Mouse (Mus musculus): ENCODE results near the gene Lrfn5.

The Lrfn5 gene

DNA sequence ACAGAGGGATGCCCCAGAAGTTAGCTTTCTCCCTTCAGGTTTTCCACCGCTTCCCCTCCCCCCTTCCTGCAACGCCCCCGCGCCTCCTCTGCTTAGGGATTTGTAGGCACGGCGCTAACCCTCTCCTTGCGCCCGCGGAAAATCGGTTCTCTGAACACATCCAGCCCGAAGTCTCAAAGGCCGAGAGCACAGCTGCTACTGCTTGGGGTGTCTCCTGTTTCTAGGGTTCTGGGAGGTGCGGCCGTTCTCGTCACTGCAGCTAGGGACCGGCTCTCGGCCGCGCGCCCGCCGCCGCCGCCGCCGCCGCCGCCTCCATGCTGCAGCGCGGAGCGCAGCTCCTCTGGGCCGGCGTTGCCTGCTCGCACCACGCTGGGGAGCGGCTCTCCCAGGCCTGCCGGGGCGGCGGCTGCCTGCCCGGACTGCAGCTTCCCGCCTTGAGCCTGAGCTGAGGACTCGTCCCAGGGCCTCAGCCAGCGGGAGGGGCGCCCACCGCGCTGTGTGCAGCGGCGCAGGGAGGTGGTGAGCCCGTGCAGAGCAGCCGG is at the start of gene Lrfn5:
Gene Lrfn5, plus strand, starts transcription at position 322 of the 542 bp plus-strand sequence.
- no peak for DNase-seq (ENCODE audit: low spot score in 2 of 2)

DNA sequence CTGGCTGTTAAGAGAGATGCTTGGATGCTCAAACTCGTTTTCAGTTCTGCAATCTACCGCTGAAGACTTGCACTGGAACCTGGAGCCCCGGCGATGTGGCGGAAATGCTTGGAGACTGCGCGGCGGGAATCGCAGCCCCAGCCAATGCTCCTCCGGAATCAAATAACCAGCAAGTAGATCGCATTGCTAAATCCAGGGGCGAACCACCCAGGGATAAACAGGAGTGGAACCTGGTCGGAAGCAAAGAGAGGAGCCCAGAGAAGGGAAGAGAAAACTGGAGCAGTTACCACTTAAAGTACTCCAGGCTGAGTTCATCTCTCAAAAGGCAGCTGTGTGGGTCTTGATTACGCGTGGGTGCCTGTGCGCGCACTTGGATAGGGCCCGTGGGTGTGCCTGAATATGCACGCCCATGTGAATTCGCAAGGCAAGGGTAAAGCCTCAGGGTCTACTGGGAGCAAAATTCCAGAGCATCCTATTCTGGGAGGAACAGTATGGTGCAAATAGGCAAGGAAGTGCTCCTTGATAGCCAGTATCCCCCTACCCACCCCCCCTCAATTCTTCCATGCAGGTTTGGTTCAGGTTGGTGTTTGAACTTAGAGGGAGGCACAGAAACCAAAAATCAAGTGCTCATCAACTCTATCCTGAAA is 1.3 kb upstream of the Lrfn5 start:
- no peak for DNase-seq (ENCODE audit: low spot score in 2 of 2)

DNA sequence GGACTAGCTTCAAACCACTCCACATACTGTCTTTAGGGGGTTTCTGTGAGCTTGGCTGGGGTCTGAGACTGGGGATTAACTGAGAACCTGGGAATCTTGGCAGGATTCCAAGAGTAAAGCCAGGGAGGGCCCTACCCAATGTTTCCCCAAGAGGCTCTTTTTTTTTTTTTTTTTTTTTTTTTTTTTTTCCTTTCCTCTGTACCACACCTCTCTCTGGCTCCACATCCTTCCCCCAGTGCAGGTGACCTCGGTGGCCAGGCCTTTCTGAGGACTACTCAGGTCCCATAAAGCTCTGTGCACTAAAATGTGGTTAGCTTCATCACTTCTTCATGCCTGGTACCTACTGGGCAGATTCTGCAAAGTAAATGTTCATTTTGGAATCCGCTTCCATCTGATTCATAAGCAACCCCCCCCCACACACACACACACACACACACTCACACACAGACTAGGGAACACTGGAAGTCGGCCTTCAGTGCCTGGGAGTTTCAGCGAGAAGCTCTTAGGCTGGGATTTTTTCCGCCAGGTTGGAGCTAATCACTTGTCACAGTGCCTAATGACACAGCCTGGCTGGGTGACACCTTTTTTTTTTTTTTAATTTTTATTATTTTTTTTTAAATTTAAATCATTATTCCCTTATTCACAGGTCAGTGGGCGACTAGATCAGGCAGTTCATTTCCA is 662 bp upstream of the Lrfn5 start:
- no peak for DNase-seq (ENCODE audit: low spot score in 2 of 2)

DNA sequence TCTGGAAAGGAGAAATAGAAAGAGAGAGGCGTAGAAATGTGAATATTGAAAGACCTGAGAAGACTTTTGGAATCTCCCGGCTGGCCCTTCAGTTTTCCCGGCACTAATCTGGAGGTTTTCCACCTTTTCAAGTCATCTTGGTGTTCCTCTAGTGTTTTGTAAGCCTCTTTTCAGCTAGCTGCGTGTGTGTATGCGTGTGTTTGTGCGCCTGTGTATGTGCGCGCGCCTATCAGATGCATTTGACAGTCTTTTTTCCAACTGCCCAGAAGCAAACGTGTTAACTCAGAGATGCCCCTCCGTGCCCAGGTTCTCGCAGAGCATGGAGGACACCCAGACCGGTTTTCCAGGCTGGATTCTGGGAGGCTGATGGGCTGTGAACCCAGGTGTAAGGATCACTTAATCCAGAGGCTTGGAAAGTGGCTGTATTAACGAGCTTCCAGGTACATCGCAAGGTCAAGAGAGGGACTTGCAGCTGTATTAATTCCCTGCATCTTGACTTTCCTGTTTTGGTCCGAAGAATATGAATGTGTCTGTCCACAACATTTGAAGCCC is 757 bp downstream of the Lrfn5 start:
- no peak for DNase-seq (ENCODE audit: low spot score in 2 of 2)

DNA sequence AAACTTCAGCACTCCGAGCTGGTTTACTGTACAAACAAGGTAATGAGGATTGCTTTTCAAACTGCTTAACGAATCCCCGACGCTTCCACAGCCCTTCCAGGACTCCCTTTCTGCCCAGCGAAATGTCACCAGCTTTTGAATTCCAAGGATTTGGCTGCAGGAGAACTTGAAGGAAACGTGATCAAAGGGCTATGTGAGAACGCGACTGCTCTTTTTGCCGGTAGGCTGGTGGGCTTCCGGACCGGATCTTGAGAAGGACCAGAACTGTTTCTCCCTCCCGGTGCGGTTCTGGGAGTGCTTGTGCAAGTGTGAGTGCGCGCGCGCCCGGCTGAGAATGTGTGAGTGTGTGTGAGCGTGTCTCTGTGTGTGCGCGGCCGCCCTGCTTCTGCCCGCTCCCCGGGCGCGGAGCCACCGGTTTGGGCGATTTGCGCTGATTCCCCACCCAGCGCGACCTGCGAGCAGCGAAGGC is 1.3 kb downstream of the Lrfn5 start:
- no peak for DNase-seq (ENCODE audit: low spot score in 2 of 2)

DNA sequence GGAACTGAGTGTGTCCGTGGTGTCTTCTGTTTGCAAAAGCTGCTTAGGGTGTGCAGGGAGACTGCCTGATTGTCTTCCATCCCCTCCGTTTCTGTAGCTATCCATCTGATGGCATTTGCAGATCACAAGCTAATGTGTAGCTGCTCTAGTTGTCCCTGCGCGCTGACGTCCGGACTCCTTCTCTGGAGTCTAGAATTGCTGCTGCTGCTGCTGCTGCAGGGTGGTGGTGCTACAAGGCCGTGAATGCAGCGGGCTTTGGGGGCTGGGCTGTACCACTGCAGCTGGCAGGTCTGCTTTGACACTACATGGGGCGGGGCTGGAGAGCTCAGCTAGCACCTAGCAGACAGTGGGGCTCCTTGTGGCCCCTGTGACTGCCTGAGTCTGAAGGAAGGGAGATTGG is 3.2 kb downstream of the Lrfn5 start:
- DNase-seq (ENCODE audit: low spot score in 2 of 2) = no peak

DNA sequence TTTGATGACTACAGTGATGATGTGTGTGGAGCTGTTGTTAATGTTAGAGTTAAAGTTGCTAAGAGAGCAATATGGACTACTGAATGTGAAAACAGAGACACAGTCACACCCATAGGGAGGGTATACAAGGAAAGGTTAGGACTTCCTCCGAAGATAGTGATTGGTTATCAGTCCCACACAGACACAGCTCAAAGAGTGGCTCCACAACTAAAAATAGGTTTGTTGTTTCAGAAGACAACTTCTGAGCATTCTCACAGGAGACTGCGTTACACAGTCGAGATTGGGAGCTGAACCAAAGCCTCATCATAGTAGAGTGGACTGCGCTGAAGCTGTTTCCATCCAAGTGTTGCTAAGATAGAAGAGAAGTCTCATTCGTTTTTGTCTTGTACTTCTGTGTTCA is 57.0 kb downstream of the Lrfn5 start:
- DNase-seq (ENCODE audit: low spot score in 2 of 2) = no peak

DNA sequence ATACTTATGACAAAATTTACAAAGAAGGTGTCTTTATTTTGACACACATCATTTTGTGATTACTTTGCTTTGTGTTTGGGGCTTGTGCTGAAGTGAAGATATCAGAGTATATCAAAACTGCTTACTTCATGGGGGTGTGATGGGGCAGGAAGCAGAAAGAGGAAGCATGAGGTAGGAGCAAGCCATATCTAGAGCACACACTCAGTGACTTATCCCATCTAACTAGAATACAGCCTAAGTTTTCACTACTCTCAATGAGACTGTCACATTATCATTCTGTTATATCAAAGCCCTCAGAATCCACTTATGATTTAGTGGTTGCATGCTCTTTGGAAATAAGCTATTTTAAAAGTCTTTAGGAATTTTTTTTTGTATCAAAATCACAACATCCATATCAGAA is 77.4 kb downstream of the Lrfn5 start:
- DNase-seq (ENCODE audit: low spot score in 2 of 2) = no peak

DNA sequence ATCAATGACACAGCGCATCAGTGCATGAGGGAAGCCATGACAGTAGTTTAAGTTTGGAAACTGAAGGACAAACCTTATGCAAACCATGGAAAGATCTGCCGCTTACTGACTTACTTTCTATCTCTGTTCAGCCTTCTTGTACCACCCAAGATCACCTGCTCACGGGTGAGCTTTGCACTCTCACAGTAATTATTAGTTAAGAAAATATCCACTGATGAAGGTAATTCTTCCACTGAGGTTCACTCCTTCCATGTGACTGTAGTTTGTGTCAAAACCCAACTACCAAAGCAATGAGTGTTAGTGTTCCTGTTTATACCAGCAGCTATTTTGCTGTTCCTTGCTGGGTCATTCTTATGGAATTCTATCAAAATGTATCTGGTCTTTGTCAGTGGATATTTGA is 84.9 kb downstream of the Lrfn5 start:
- no peak for DNase-seq (ENCODE audit: low spot score in 2 of 2)

DNA sequence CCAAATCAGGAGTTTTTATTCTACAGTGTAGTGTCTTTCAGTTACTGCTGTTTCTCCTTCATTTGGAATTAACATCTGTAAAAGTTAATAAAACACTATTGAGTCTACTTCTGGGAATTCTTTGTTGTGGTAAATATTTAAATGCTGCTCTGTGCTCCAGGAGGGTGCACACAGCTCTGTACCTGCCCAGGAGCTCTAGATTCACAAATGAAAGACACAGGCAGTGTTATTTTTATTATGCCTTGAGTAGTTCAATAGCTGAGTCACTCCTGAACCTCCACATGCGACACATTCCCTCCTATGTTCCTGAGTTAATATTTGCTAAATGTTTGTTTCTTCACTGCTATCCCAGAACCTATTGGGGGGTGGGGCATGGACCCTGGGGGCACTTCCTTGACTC is 87.1 kb downstream of the Lrfn5 start:
- DNase-seq (ENCODE audit: low spot score in 2 of 2) = no peak

DNA sequence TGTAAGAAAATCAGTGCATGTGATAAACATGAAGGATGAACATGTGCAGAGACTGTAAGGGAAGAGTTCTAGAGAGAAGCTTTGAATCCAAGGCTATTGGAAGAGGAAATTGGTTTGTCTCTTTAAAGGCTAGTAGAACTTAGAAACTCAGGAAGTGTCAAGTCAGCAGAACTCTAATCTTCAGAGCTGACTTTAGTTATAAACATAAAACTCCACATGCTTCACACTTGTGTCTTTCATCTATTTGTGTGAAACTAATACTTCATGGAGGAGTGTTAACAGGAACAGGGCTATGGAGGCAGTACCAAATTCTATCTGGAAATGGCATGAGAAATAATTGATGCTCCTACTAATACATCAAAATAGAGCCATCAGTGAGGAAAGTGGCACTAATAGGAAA is 101.6 kb downstream of the Lrfn5 start:
- no peak for DNase-seq (ENCODE audit: low spot score in 2 of 2)

DNA sequence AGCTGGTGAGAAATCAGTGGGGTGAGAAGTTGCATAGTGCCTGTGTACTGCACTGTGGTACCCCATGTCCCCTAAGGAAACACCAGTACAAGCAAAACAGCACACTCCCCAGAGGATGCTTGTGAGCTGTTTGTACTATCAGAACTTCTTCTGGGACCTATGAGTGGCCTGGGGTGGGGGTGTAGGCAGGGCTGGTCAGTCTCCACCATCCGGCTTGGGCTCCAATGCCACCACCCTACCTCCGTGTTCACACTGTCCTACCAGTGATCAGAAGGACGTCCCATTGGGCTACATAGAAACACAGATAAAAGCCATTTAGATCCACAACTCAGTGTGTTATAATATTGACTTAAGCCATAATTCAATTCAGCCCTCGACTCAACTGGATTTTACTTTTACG is 131.4 kb downstream of the Lrfn5 start:
- no peak for DNase-seq (ENCODE audit: low spot score in 2 of 2)

DNA sequence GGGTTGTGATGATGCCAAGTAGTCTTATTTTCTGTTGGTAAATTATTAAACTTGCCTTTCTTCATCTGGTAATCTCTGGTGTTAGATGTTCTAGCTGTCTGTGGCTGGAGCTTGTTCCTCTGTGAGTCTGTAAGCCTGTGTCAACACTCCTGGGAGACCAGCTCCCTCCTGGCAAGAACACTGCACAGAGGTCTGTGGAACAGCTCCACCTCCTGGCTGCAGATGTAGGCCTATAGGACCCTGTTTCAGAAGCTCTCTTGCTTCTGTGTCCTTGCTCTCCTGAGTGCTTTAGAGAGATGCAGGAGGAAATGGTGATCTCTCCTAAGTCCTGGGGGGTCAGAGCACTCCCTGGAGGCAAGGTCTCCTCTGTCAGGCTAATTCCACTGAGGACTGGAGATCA is 200.2 kb downstream of the Lrfn5 start:
- no peak for DNase-seq (ENCODE audit: low spot score in 2 of 2)

DNA sequence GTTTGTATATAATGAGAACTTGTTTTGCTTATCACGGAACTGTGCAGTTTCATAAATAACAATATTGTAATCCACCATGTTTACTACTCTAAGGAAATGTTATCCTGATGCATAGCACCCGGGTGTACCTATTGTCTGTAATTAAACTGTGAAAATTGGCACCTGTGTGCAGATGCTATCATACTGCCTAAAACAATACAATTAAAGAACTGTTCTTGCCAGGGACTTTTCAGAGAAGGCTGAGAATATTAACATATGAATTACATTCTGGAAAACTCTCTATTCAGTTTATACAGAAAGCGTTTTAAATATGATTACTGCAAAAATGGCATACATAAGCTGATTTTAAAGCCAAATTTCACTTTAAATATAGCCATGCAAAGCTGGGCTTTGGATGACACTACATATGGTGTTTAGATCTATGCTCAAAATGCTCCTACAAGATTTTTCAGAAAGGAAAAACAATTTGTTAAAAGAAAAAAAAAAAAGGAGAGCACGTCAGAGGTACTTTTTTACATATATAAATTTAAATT is 284.2 kb downstream of the Lrfn5 start:
- no peak for DNase-seq (ENCODE audit: low spot score in 2 of 2)

DNA sequence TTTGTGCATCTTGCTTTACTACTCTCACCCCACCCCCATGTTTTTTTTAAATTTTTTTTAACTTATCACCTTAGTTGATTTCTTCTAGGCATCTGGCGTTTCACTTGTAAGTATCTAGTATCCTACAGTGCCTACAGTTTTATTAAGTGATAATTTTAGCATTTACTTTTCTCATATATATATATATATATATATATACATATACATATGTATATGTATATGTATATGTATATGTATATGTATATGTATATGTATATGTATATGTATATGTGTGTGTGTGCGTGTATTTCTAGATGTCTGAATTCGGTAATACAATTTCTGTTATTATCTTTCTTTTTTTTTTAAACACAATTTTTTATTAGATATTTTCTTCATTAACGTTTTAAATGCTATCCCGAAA is 300.7 kb downstream of the Lrfn5 start:
- no peak for DNase-seq (ENCODE audit: low spot score in 2 of 2)

DNA sequence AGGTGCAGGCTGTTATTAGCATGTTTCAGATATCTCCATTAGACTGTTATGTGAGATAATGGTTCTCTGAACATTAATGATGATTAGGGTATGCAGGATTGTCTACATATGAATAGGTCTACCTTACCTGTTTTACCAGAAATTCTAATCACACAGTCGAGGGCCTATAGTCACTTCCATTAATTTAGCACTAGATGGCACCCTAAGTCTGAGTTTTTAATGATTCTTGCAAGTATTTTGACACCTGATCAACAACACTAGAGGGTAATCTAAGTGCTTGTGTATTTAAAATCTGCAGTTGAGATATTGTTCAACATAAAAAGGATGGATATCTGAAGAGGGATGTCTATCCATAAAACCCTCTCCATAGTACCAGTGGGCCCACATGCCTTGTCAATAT is 303.4 kb downstream of the Lrfn5 start:
- no peak for DNase-seq (ENCODE audit: low spot score in 2 of 2)

DNA sequence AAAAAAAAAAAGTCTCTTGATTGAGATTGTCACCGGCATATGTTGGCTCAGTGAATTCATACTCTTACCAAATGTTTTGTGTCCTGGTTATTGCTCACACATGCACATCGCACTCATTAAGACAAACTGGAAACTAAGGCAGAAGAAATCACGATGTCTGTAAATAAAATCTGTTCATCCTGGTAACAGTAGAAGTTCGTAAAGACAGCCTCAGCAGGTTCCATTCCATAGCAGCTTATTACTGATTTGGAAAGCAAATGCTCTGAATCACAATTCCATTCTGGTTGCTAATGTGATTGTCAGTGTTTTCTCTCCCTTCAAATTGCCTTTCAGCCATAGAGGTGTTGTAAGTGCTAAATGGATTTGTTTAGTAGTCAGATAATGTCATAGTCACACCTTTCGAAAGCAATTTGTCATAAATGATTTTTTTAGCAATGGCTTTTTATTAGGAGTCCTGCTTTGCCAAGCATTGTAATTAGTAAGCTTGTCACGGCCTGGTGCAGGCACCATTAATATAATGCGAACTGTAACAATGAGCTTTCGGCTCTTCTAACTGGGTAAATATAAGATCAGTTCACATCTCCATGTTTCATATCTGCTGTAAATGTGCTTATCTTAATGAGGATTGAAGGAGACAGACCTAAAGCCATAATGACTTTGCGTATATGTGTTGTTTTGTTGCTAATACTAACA is 319.8 kb downstream of the Lrfn5 start:
- no peak for DNase-seq (ENCODE audit: low spot score in 2 of 2)

DNA sequence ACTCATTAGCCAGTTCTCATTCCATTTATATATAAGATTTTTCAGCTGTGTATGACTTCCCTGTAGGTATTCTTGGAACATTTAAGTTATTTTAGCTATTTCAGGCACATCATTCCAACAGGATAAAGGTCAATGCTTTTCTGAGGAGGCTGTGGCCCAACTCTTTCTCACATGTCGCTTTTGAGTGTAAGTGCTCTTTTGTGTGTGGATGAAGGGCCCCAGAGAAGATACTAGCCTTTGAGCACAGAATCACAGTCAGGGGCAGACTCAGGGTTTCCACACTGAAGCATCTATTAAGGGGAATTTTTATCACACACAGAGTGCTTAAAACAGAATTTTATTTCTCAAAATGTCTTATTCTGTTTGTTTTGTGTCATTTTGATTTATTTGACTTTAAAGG is 331.2 kb downstream of the Lrfn5 start:
- DNase-seq (ENCODE audit: low spot score in 2 of 2) = no peak

Measured in natural killer cell, adult 2 months (primary cell).